Mouse (Mus musculus): ENCODE measurements around the gene Nek3. TPM values are rescaled to one million over a fixed set of nuclear protein-coding genes. Genes with fewer than 3 reads are reported as not detected.
"Not testable (repeated sequence)": the region's sequence is repeated elsewhere in the genome, so short reads cannot be mapped to it uniquely, and the experiment has no call there.

The Nek3 gene
- total RNA-seq, 2 experiments from 2014 or later, result 3.5 to 3.6 TPM

GRCm38 (mm10) chr8:22145831-22146230, 20.4 kb downstream of the Nek3 start:
- DNase-seq (ENCODE audit: low spot score in 2 of 2), result no peak

GRCm38 (mm10) chr8:22143764-22144491, 22.3 kb downstream of the Nek3 start:
- DNase-seq (ENCODE audit: low spot score in 2 of 2), result no peak

- DNase-seq (ENCODE audit: low spot score in 2 of 2), result no peak
Measured at GRCm38 (mm10) chr8:22142592-22142991, 23.6 kb downstream of the Nek3 start.

GRCm38 (mm10) chr8:22141836-22142385, 24.3 kb downstream of the Nek3 start:
- no peak for DNase-seq (ENCODE audit: low spot score in 2 of 2)

GRCm38 (mm10) chr8:22136462-22136861, 29.8 kb downstream of the Nek3 start:
- not testable (repeated sequence) for DNase-seq (ENCODE audit: low spot score in 2 of 2)

- no peak for DNase-seq (ENCODE audit: low spot score in 2 of 2)
Measured at GRCm38 (mm10) chr8:22134750-22135135, 31.5 kb downstream of the Nek3 start.

- DNase-seq (ENCODE audit: low spot score in 2 of 2), result no peak
Measured at GRCm38 (mm10) chr8:22134078-22134749, 32.0 kb downstream of the Nek3 start.

GRCm38 (mm10) chr8:22132062-22132461, 34.2 kb downstream of the Nek3 start:
- DNase-seq (ENCODE audit: low spot score in 2 of 2), result no peak

- peak in 1 of 2 experiments; percentile 13 for DNase-seq (ENCODE audit: low spot score in 2 of 2)
Measured at GRCm38 (mm10) chr8:22124220-22125152, 41.7 kb downstream of the Nek3 start, which contains the start of gene Nek5. Gene Nek5 (minus strand): TSS chr8:22125053.

GRCm38 (mm10) chr8:22107020-22107419, 59.2 kb downstream of the Nek3 start:
- no peak for DNase-seq (ENCODE audit: low spot score in 2 of 2)

GRCm38 (mm10) chr8:22091568-22091967, 74.7 kb downstream of the Nek3 start:
- no peak for DNase-seq (ENCODE audit: low spot score in 2 of 2)

- DNase-seq (ENCODE audit: low spot score in 2 of 2), result no peak
Measured at GRCm38 (mm10) chr8:22089226-22089625, 77.0 kb downstream of the Nek3 start.

GRCm38 (mm10) chr8:22079313-22080007, 86.8 kb downstream of the Nek3 start:
- no peak for DNase-seq (ENCODE audit: low spot score in 2 of 2)

Other genes starting within 250 kb of the Nek3 start
- not detected for gene Defb15, start 233.7 kb downstream of the Nek3 start, total RNA-seq (2021)
- gene Defb35, start 228.1 kb downstream of the Nek3 start, total RNA-seq (2021), result not detected
- not detected for gene Defb13, start 219.7 kb downstream of the Nek3 start, total RNA-seq (2021)
- gene Fam90a1a, start 207.7 kb downstream of the Nek3 start, total RNA-seq (2021), result not detected
- not detected for gene Ccdc70, start 196.7 kb downstream of the Nek3 start, total RNA-seq (2021)
- under 1 TPM; 0.12 to 0.18 TPM for gene Atp7b, start 106.1 kb downstream of the Nek3 start, total RNA-seq (2021)
- 10 to 100 TPM; 12.0 to 14.3 TPM for gene Alg11, start 105.7 kb downstream of the Nek3 start, total RNA-seq (2021)
- not detected for gene Nek5, start 41.4 kb downstream of the Nek3 start, total RNA-seq (2021)
- gene Ckap2, start 19.4 kb upstream of the Nek3 start, total RNA-seq (2021), result 10 to 100 TPM; 15.6 to 16.4 TPM
- gene Vps36, start 26.4 kb upstream of the Nek3 start, total RNA-seq (2021), result 10 to 100 TPM; 24.3 to 24.6 TPM
- 1 to 10 TPM; 8.1 to 8.7 TPM for gene Thsd1, start 60.9 kb upstream of the Nek3 start, total RNA-seq (2021)
- not detected for gene Tpte, start 117.0 kb upstream of the Nek3 start, total RNA-seq (2021)
- gene Slc25a15, start 232.2 kb upstream of the Nek3 start, total RNA-seq (2021), result 10 to 100 TPM; 13.7 to 15.8 TPM
- gene Mrps31, start 244.9 kb upstream of the Nek3 start, total RNA-seq (2021), result 10 to 100 TPM; 33.6 to 37.0 TPM